Mouse (Mus musculus) stomach, postnatal 0 days (tissue): Measurements from ENCODE around the gene Slc6a1. TPM values are rescaled to one million over a fixed set of nuclear protein-coding genes. Genes with fewer than 3 reads are reported as not detected.

Source experiments
- ATAC-seq: fragments of 200-750 bp; cut with Nextera tagmentation; 2 replicates; pipeline ENCODE4 v1.8.0; 2017; ENCODE audit not compliant: low FRiP score, low TSS enrichment
- DNase-seq: peaks from one replicate; pipeline ENCODE4 v3.0.0-alpha.2; 2016; ENCODE audit warnings: low spot score
- H3K27ac ChIP-seq: fragments of 300-500 bp; sonication (generic); replicated peaks from 2 replicates; pipeline ENCODE4 v1.5.1; 2014; ENCODE audit warnings: mild to moderate bottlenecking, control low read depth
- H3K27me3 ChIP-seq: fragments of 300-500 bp; sonication (generic); 2 replicates; pipeline ENCODE4 v1.6.1; 2014; ENCODE audit warnings: low read length; ENCODE audit not compliant: control insufficient read depth, insufficient read depth
- H3K36me3 ChIP-seq: fragments of 300-500 bp; sonication (generic); 2 replicates; pipeline ENCODE4 v1.6.1; 2014; ENCODE audit warnings: low read length, mixed read lengths; ENCODE audit not compliant: control insufficient read depth, insufficient read depth
- H3K4me1 ChIP-seq: fragments of 300-500 bp; sonication (generic); replicated peaks from 2 replicates; pipeline ENCODE4 v1.6.1; 2014; ENCODE audit warnings: antibody characterized with exemption; ENCODE audit not compliant: control insufficient read depth, insufficient read depth
- H3K4me2 ChIP-seq: fragments of 300-500 bp; sonication (generic); replicated peaks from 2 replicates; pipeline ENCODE4 v1.6.1; 2014; ENCODE audit warnings: low read depth, mild to moderate bottlenecking, control low read depth, moderate library complexity
- H3K4me3 ChIP-seq: fragments of 300-500 bp; sonication (generic); 2 replicates; pipeline ENCODE4 v1.5.1; 2014; ENCODE audit warnings: low read depth, low read length, control low read depth
- H3K9ac ChIP-seq: fragments of 300-500 bp; sonication (generic); 2 replicates; pipeline ENCODE4 v1.6.1; 2014; ENCODE audit warnings: mild to moderate bottlenecking, low read length, control low read depth, mixed read lengths
- H3K9me3 ChIP-seq: fragments of 300-500 bp; sonication (generic); 2 replicates; pipeline ENCODE4 v1.6.1; 2016; ENCODE audit warnings: low read length; ENCODE audit not compliant: control insufficient read depth
- CTCF ChIP-seq: IDR thresholded peaks from 2 replicates; pipeline ENCODE4 v1.5.1; 2016; ENCODE audit warnings: antibody characterized with exemption, low read depth, mild to moderate bottlenecking, moderate library complexity
- EP300 ChIP-seq: optimal IDR thresholded peaks from 2 replicates; pipeline ENCODE3; 2016; ENCODE audit warnings: antibody characterized with exemption
- WGBS: fragments of 180-500 bp; shearing (Covaris S2); extraction: QIAGEN DNeasy Blood & Tissue Kit; methylation state at CpG from one replicate; pipeline ENCODE4 v1.1.7; 2014; 5-methylcytosine and 5-hydroxymethylcytosine counted together
- polyA plus RNA-seq: library from polyadenylated mRNA; unstranded; fragments of >200 nt; fragmentation: Nextera tagmentation; extraction: Ambion mirVana; gene quantifications from 2 replicates; pipeline ENCODE4 v1.2.1, GENCODE M21; 2015

Slc6a1 gene
- polyA plus RNA-seq, 1 experiment from 2014 or later, result not detected

- WGBS, result 84% methylated on average over 1 of the region's 1 CpGs
- no peak overlapping the region for H3K9ac ChIP-seq
- H3K4me2 ChIP-seq, result no peak overlapping the region
- H3K4me1 ChIP-seq, result no peaks in the 10 kb centered on the region
- H3K9me3 ChIP-seq, result no peaks in the 10 kb centered on the region
- H3K4me3 ChIP-seq, result no peak overlapping the region
- no peaks in the 10 kb centered on the region for H3K36me3 ChIP-seq
- H3K27me3 ChIP-seq, result no peaks in the 10 kb centered on the region
- TF ChIP-seq CTCF, result no peak
- TF ChIP-seq EP300, result no peak
- ATAC-seq (no peak), DNase-seq (no peak)
- no peak overlapping the region for H3K27ac ChIP-seq
These were observed 24.6 kb upstream of the Slc6a1 start for GRCm38 (mm10) chr6:114257762-114258361.

GRCm38 (mm10) chr6:114258661-114259193 lies 23.7 kb upstream of the Slc6a1 start:
- TF ChIP-seq CTCF, result no peak
- no peak for TF ChIP-seq EP300
- WGBS, result 56% methylated on average over 3 of the region's 3 CpGs
- ATAC-seq (no peak), DNase-seq (no peak)
- Histone ChIP-seq H3K9me3 (no peaks in the 10 kb centered on the region), H3K27ac (no peak overlapping the region), H3K36me3 (no peaks in the 10 kb centered on the region), H3K27me3 (no peaks in the 10 kb centered on the region), H3K9ac (no peak overlapping the region), H3K4me3 (no peak overlapping the region), H3K4me1 (no peaks in the 10 kb centered on the region), H3K4me2 (no peak overlapping the region)

GRCm38 (mm10) chr6:114261609-114262008 lies 20.8 kb upstream of the Slc6a1 start:
- Histone ChIP-seq H3K9ac (no peak overlapping the region), H3K9me3 (no peaks in the 10 kb centered on the region), H3K4me3 (no peak overlapping the region), H3K27ac (no peak overlapping the region), H3K4me1 (no peaks in the 10 kb centered on the region), H3K27me3 (no peaks in the 10 kb centered on the region), H3K4me2 (no peak overlapping the region), H3K36me3 (no peaks in the 10 kb centered on the region)
- no peak for TF ChIP-seq CTCF
- no peak for TF ChIP-seq EP300
- DNase-seq, result no peak
- WGBS, result 61% methylated on average over 6 of the region's 6 CpGs
- no peak for ATAC-seq

- no peaks in the 10 kb centered on the region for H3K9me3 ChIP-seq
- no peak overlapping the region for H3K9ac ChIP-seq
- TF ChIP-seq EP300 (no peak), CTCF (no peak)
- H3K4me1 ChIP-seq, result no peaks in the 10 kb centered on the region
- ATAC-seq (no peak), DNase-seq (no peak)
- H3K4me2 ChIP-seq, result no peak overlapping the region
- H3K36me3 ChIP-seq, result no peaks in the 10 kb centered on the region
- no peak overlapping the region for H3K27ac ChIP-seq
- H3K27me3 ChIP-seq, result no peaks in the 10 kb centered on the region
- H3K4me3 ChIP-seq, result no peak overlapping the region
- 74% methylated on average over 3 of the region's 3 CpGs for WGBS
These were observed 18.4 kb upstream of the Slc6a1 start for GRCm38 (mm10) chr6:114264010-114264409.

- Histone ChIP-seq H3K4me2 (no peak overlapping the region), H3K9me3 (no peaks in the 10 kb centered on the region), H3K36me3 (no peaks in the 10 kb centered on the region), H3K4me3 (no peak overlapping the region), H3K4me1 (no peaks in the 10 kb centered on the region), H3K27me3 (no peaks in the 10 kb centered on the region), H3K27ac (no peak overlapping the region), H3K9ac (no peak overlapping the region)
- TF ChIP-seq CTCF, result no peak
- no peak for TF ChIP-seq EP300
- 41% methylated on average over 5 of the region's 5 CpGs for WGBS
- DNase-seq (no peak), ATAC-seq (no peak)
These were observed 18.0 kb upstream of the Slc6a1 start for GRCm38 (mm10) chr6:114264426-114264825.

GRCm38 (mm10) chr6:114266273-114266672 lies 16.2 kb upstream of the Slc6a1 start:
- no peaks in the 10 kb centered on the region for H3K4me1 ChIP-seq
- no peak for DNase-seq
- no peaks in the 10 kb centered on the region for H3K27me3 ChIP-seq

More at GRCm38 (mm10) chr6:114266273-114266672, 16.2 kb upstream of the Slc6a1 start:
- H3K36me3 ChIP-seq, result no peaks in the 10 kb centered on the region
- H3K9me3 ChIP-seq, result no peaks in the 10 kb centered on the region
- ATAC-seq, result no peak
- no peak overlapping the region for H3K27ac ChIP-seq
- no peak overlapping the region for H3K9ac ChIP-seq
- TF ChIP-seq EP300, result no peak
- no peak for TF ChIP-seq CTCF
- no peak overlapping the region for H3K4me2 ChIP-seq
- H3K4me3 ChIP-seq, result no peak overlapping the region
